Mouse (Mus musculus) cortical plate, adult 2 months (tissue): Measurements from ENCODE around the gene Ssh1.

Experiments
- CTCF ChIP-seq: fragments of 200-500 bp; IDR thresholded peaks from 2 replicates; pipeline ENCODE4 v1.5.1; 2011; ENCODE audit warnings: mild to moderate bottlenecking, control low read depth, low read length; ENCODE audit not compliant: insufficient read depth; ENCODE audit errors: extremely low read depth
- POLR2A ChIP-seq: fragments of 200-500 bp; IDR thresholded peaks from 2 replicates; pipeline ENCODE4 v1.6.1; 2011; ENCODE audit warnings: mild to moderate bottlenecking, low read length, control low read depth; ENCODE audit not compliant: insufficient read depth; ENCODE audit errors: extremely low read depth

- TF ChIP-seq CTCF (no peak), POLR2A (no peak)
Measured at GRCm38 (mm10) chr5:113976597-113976996, 17.1 kb downstream of the Ssh1 start.
